Mouse (Mus musculus) midbrain, embryonic 11.5 days (tissue): ENCODE measurements around the gene Plcxd1. TPM values are rescaled to one million over a fixed set of nuclear protein-coding genes. Genes with fewer than 3 reads are reported as not detected.
A peak's percentile ranks its signal among the peaks of the same experiment; 100 is the strongest.

Source experiments
- ATAC-seq: fragments of 200-750 bp; cut with Nextera tagmentation; 2 replicates; pipeline ENCODE4 v1.8.0; 2017; ENCODE audit warnings: moderate TSS enrichment, moderate library complexity; ENCODE audit not compliant: low FRiP score
- DNase-seq: peaks from one replicate; pipeline ENCODE4 v3.0.0; 2015; ENCODE audit warnings: low spot score; ENCODE audit errors: missing footprints
- H3K27ac ChIP-seq: fragments of 300-500 bp; sonication (generic); 2 replicates; pipeline ENCODE4 v1.5.1; 2014; ENCODE audit warnings: low read depth, low read length
- H3K27me3 ChIP-seq: fragments of 300-500 bp; sonication (generic); 2 replicates; pipeline ENCODE4 v1.6.1; 2014; ENCODE audit warnings: mild to moderate bottlenecking, low read length, moderate library complexity, mixed read lengths; ENCODE audit not compliant: control insufficient read depth, insufficient read depth
- H3K36me3 ChIP-seq: fragments of 300-500 bp; sonication (generic); 2 replicates; pipeline ENCODE4 v1.6.1; 2014; ENCODE audit warnings: mild to moderate bottlenecking, low read length, moderate library complexity, mixed read lengths; ENCODE audit not compliant: control insufficient read depth, insufficient read depth
- H3K4me1 ChIP-seq: fragments of 300-500 bp; sonication (generic); 2 replicates; pipeline ENCODE4 v1.6.1; 2014; ENCODE audit warnings: low read length; ENCODE audit not compliant: control insufficient read depth, insufficient read depth
- H3K4me2 ChIP-seq: fragments of 300-500 bp; sonication (generic); 2 replicates; pipeline ENCODE4 v1.6.1; 2014; ENCODE audit warnings: mild to moderate bottlenecking, moderate library complexity
- H3K4me3 ChIP-seq: fragments of 300-500 bp; sonication (generic); 2 replicates; pipeline ENCODE4 v1.5.1; 2014; ENCODE audit warnings: low read depth, low read length
- H3K9ac ChIP-seq: fragments of 300-500 bp; sonication (generic); 2 replicates; pipeline ENCODE4 v1.6.1; 2014; ENCODE audit warnings: low read length
- H3K9me3 ChIP-seq: fragments of 300-500 bp; sonication (generic); 2 replicates; pipeline ENCODE4 v1.6.1; 2016; ENCODE audit warnings: low read length; ENCODE audit not compliant: control insufficient read depth
- WGBS: fragments of 180-500 bp; shearing (Covaris S2); extraction: QIAGEN DNeasy Blood & Tissue Kit; methylation state at CpG from one replicate; pipeline ENCODE4 v1.1.7; 2014; 5-methylcytosine and 5-hydroxymethylcytosine counted together
- polyA plus RNA-seq: library from polyadenylated mRNA; unstranded; fragments of >200 nt; fragmentation: Nextera tagmentation; extraction: Ambion mirVana; gene quantifications from 2 replicates; pipeline ENCODE4 v1.2.1, GENCODE M21; 2014

The Plcxd1 gene
- polyA plus RNA-seq, 1 experiment from 2014 or later: 0.41 TPM

- no peaks in the 10 kb centered on the region for H3K9me3 ChIP-seq
- H3K4me1 ChIP-seq: peaks cover 16% of the 10 kb centered on the region
- no peak overlapping the region for H3K4me2 ChIP-seq
- 23% methylated on average over 1 of the region's 1 CpGs for WGBS
- H3K9ac ChIP-seq: no peak overlapping the region
- ATAC-seq: no peak
- H3K27ac ChIP-seq: no peak overlapping the region
- peaks cover 12% of the 10 kb centered on the region; the same call in 1 of the 2 replicates for H3K36me3 ChIP-seq
- peaks cover 5% of the 10 kb centered on the region; the same call in 1 of the 2 replicates for H3K27me3 ChIP-seq
- no peak for DNase-seq
- H3K4me3 ChIP-seq: no peak overlapping the region
These were observed 735 bp upstream of the Plcxd1 start for GRCm38 (mm10) chr5:110098991-110099477.

- Histone ChIP-seq H3K27me3 (peaks cover 5% of the 10 kb centered on the region; the same call in 1 of the 2 replicates), H3K27ac (no peak overlapping the region), H3K4me2 (peak overlapping the region; percentile 49), H3K4me1 (peaks cover 15% of the 10 kb centered on the region), H3K4me3 (peak overlapping the region; percentile 23), H3K9me3 (no peaks in the 10 kb centered on the region), H3K36me3 (peaks cover 26% of the 10 kb centered on the region; the same call in 1 of the 2 replicates), H3K9ac (no peak overlapping the region)
- DNase-seq: no peak
- WGBS: 1% methylated on average over 34 of the region's 37 CpGs
- peak; percentile 34 for ATAC-seq
These were observed 1.3 kb downstream of the Plcxd1 start for GRCm38 (mm10) chr5:110100921-110101631.

GRCm38 (mm10) chr5:110101716-110102347, 2.1 kb downstream of the Plcxd1 start:
- peaks cover 20% of the 10 kb centered on the region for H3K4me1 ChIP-seq
- WGBS: 19% methylated on average over 34 of the region's 34 CpGs
- peaks cover 26% of the 10 kb centered on the region; the same call in 1 of the 2 replicates for H3K36me3 ChIP-seq
- H3K9me3 ChIP-seq: no peaks in the 10 kb centered on the region
- peaks cover 5% of the 10 kb centered on the region; the same call in 1 of the 2 replicates for H3K27me3 ChIP-seq
- ATAC-seq (peak; percentile 36), DNase-seq (peak; percentile 88)
- peak overlapping the region; percentile 23 for H3K4me3 ChIP-seq
- H3K27ac ChIP-seq: no peak overlapping the region
- H3K4me2 ChIP-seq: peak overlapping the region; percentile 49
- 0 out of 2 replicates have a peak overlapping the region, but pooled peaks have one; percentile 9 for H3K9ac ChIP-seq

GRCm38 (mm10) chr5:110102429-110102828, 2.7 kb downstream of the Plcxd1 start:
- Histone ChIP-seq H3K4me1 (peaks cover 23% of the 10 kb centered on the region), H3K4me3 (no peak overlapping the region)
- no peak for ATAC-seq

GRCm38 (mm10) chr5:110102853-110103625, 3.3 kb downstream of the Plcxd1 start:
- H3K4me2 ChIP-seq: no peak overlapping the region
- H3K4me3 ChIP-seq: no peak overlapping the region
- WGBS: 95% methylated on average over 19 of the region's 19 CpGs
- DNase-seq (no peak), ATAC-seq (no peak)
- H3K36me3 ChIP-seq: peaks cover 26% of the 10 kb centered on the region; the same call in 1 of the 2 replicates
- H3K27me3 ChIP-seq: peaks cover 5% of the 10 kb centered on the region; the same call in 1 of the 2 replicates
- H3K4me1 ChIP-seq: peaks cover 23% of the 10 kb centered on the region
- H3K27ac ChIP-seq: no peak overlapping the region
- H3K9me3 ChIP-seq: no peaks in the 10 kb centered on the region
- no peak overlapping the region for H3K9ac ChIP-seq

More at GRCm38 (mm10) chr5:110102429-110102828, 2.7 kb downstream of the Plcxd1 start:
- Histone ChIP-seq H3K9ac (no peak overlapping the region), H3K36me3 (peaks cover 26% of the 10 kb centered on the region; the same call in 1 of the 2 replicates), H3K27ac (no peak overlapping the region), H3K9me3 (no peaks in the 10 kb centered on the region), H3K27me3 (peaks cover 5% of the 10 kb centered on the region; the same call in 1 of the 2 replicates), H3K4me2 (no peak overlapping the region)
- WGBS: 95% methylated on average over 13 of the region's 13 CpGs
- DNase-seq: no peak

- Histone ChIP-seq H3K4me3 (no peak overlapping the region), H3K27ac (no peak overlapping the region), H3K9me3 (no peaks in the 10 kb centered on the region), H3K9ac (no peak overlapping the region), H3K36me3 (peaks cover 26% of the 10 kb centered on the region; the same call in 1 of the 2 replicates), H3K4me1 (peaks cover 23% of the 10 kb centered on the region), H3K4me2 (no peak overlapping the region), H3K27me3 (peaks cover 5% of the 10 kb centered on the region; the same call in 1 of the 2 replicates)
- DNase-seq (no peak), ATAC-seq (no peak)
- 96% methylated on average over 27 of the region's 27 CpGs for WGBS
These were observed 4.3 kb downstream of the Plcxd1 start for GRCm38 (mm10) chr5:110103901-110104615.

- H3K9me3 ChIP-seq: no peaks in the 10 kb centered on the region
- DNase-seq: no peak
- no peak overlapping the region for H3K4me2 ChIP-seq
- peaks cover 5% of the 10 kb centered on the region; the same call in 1 of the 2 replicates for H3K27me3 ChIP-seq
- H3K4me1 ChIP-seq: peaks cover 23% of the 10 kb centered on the region
- ATAC-seq: no peak
- H3K36me3 ChIP-seq: peaks cover 26% of the 10 kb centered on the region; the same call in 1 of the 2 replicates
- no peak overlapping the region for H3K4me3 ChIP-seq
- no peak overlapping the region for H3K27ac ChIP-seq
- 95% methylated on average over 36 of the region's 36 CpGs for WGBS
- H3K9ac ChIP-seq: no peak overlapping the region
These were observed 5.0 kb downstream of the Plcxd1 start for GRCm38 (mm10) chr5:110104616-110105380.
